Mouse (Mus musculus) heart, postnatal 36 days (tissue): ENCODE data around the gene Cd8a. TPM values are rescaled to one million over a fixed set of nuclear protein-coding genes. Genes with fewer than 3 reads are reported as not detected.
"Not testable (repeated sequence)": the region's sequence is repeated elsewhere in the genome, so short reads cannot be mapped to it uniquely, and the experiment has no call there.

Experiments
- DNase-seq, 2 experiments: peaks; one replicate each; pipeline ENCODE4 v3.0.0; 2021 to 2022
- intact Hi-C: fragments of 180-260 bp; cut with DNase I; formaldehyde crosslinking; loops from one replicate; pipeline ENCODE4 v1.15.1; 2025
- total RNA-seq, 2 experiments: library from RNA; stranded (reverse); gene quantifications; 2 replicates each; pipeline ENCODE4 v1.2.3; 2021

Cd8a gene
- total RNA-seq, result under 1 TPM; 0.11 to 0.22 TPM

DNA sequence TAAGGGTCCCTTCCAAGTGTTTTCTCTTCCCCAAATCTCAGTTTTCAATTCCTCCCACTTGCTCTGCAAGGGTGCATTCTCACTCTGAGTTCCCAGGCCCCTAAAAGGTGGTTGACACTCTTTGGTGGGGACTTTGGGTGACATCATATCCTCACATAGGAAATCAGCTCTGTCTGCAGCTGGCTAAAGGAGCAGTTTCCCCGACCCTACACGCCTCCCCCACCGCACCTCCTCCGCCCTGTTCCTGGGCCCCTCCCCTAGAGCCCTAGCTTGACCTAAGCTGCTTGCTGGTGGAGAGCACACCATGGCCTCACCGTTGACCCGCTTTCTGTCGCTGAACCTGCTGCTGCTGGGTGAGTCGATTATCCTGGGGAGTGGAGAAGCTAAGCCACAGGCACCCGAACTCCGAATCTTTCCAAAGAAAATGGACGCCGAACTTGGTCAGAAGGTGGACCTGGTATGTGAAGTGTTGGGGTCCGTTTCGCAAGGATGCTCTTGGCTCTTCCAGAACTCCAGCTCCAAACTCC is at the start of gene Cd8a:
Gene Cd8a (plus strand): TSS at position 179 of the 527 bp plus-strand sequence.
- DNase-seq, result no peak
- intact Hi-C loops, result no loop called here

DNA sequence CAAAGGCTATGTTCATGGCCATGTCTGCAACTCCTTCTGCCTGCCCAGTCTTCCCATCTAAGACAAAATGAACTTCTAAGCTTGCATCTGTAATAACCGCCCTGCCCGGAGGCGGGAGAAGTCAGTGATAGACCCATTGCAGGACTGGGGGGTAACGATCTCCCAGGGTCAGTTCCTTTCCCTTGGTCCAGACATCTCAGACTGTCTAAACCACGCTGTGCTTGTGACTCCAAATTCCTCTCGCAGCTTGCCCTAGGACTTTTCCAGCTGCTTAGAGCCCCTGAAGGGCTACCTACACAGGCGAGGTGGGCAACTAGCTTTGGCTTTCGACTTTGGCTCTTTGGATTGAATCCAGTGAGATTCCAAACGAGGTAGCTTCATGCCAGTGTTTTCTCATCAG is 48.4 kb upstream of the Cd8a start:
- DNase-seq, result no peak
- intact Hi-C loops, result no loop called here

DNA sequence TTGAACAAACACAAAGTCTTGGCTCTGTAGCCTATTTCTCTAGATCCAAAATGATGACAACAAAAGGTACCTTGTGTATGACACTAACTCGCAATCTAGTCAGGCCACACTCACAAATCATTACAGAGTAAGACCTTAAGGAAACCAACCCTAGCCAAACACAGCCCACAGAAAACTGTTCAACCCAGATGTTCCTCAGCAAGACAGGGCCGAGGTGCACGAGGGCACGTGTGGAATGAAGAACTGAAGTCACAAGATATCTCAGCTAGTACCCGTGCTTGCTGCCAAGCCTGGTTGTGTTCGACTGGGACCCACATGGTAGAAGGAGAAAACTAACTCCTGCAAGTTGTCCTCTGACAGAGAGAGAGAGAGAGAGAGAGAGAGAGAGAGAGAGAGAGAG is 43.3 kb upstream of the Cd8a start:
- intact Hi-C loops, result no loop called here
- no peak for DNase-seq

DNA sequence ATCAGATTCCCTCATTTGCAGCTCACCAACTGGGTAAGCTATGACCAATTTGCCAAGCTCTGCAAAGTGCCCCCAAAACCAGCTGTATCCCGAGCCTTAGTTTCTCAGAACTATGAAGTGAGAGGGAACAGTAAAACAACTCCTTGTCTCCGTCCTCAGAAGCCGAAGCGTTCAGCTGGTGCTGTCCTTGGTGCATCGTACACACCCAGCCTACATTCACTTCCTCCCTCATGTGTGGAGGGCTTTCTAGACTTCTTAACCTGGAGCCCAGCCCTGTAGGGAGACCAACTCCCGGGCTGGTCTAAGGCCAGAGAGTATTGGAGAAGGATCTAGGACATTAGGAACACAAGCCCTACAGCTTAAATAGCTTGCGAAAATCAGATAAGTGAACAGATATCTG is 42.7 kb upstream of the Cd8a start:
- intact Hi-C loops, result no loop called here

DNA sequence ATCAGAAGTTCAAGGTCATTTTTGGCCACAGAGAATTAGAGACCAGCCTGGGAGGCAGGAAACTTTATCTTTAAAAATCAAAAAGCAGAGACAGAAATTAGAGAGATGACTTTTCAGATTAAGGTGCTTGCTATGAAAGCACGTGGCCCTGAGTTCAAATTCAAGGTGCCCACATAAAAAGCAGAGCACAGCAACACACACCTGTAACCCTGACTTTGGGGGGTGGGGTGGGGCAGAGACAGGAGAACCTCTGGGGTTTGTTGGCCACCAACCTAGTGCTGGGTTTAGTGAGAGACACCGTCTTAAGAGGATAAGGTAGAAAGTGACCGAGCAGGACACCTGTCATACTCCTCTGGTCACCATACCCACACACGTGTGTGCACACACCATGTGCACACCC is 41.7 kb upstream of the Cd8a start:
- DNase-seq, intact Hi-C loops: not testable (repeated sequence)

More for the DNA sequence above, 42.7 kb upstream of the Cd8a start:
- DNase-seq, result no peak

DNA sequence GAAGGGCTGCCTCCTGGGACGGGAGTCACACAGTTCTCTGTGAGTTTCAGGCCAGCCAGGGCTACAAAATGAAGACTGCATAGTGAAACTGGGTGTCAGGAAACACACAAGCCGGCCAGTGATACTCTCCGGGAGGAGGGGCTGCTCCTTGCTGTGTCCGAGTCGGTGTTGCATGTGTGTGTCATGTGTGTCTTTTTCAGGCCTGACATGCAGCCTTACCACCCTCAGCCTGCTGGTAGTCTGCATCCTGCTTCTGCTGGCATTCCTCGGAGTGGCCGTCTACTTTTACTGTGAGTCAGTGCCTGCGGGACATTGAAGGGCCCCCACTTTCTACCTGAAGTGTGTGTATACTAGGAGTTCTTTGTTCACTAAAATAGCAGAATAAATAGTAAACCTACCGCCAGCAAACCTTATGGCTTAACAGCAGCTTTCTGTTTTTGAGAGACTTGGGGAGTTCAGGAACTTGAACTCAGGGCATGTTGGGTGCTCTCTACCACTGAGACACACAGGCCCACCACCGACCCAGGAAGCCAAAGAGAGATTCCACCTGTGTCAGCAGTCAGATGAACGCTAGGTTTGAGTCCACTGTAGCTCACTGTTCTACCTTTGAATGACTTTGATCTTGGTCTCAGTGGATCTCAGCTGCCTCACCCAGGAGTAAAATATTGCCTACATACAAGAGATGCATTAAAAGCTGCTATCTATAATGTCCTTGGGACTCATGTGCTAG is 40.8 kb upstream of the Cd8a start:
- no peak for DNase-seq
- intact Hi-C loops, result no loop called here

DNA sequence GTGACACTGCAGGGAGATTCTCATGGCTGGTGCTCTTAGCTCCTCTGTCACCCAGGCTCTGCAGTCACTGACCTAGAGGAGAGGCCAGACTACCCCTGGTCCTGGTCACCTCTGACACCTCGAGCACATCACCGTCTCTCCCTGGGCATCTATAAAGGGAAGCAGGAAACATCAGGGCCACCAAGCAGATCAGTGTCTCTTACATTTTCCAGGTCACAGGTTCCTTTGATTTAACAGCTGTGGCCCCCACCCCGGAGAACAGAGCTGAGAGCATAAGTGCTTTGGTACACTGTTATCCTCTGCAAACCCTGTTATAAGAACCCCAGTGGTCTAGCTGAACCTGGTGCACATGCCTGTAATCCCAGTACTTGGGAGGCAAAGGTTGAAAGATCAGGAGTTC is 40.2 kb upstream of the Cd8a start:
- no peak for DNase-seq
- intact Hi-C loops, result no loop called here

DNA sequence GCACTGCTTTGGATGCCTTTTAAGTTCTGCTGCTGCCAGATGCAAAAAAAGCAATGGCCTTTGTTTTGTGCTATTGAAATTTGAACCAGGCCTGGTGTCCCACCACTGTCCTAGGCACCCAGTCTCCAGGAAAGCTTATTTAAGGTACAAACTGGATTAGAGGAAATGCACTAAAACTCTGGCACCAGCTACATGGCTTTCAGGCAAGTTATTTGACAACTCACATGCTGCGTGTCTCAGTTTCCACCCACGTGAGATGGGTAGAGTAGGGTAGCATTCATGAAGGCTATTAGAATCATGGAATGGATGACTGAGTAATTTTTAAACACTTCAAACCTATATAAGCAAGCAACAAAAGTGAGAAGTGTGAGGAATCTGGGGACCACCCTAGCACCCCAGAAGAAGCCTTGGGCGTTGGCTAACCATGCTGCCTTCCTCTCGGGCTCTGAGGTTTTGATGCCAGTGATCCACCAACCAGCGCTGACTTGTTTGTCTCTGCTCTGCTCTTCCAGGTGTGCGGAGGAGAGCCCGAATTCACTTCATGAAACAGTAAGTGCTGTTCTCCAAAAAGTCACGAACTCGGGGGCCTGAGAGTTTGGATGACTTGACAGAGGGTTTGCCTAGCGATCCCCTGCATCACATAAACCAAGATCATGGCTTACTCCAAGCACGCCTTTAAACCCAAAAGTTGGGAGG is 39.5 kb upstream of the Cd8a start:
- DNase-seq, result no peak
- intact Hi-C loops, result no loop called here

DNA sequence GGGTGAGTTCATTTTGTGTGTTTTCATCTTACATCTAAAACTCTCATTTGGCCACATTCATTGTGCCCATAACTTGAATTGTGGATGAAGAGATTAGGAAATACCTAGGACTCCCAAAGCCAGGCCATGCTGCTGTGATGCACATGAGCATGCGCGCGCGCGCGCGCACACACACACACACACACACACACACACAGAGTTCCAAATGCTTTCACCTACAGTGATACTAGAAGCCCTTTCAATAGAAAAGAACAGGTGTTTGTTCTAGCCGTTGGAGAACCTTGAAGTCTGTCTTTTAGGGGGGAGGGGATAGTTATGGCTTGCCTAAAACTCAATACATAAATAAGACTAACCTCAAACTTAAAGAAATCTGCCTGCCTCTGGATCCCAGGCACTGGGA is 35.6 kb upstream of the Cd8a start:
- no peak for DNase-seq
- intact Hi-C loops, result no loop called here

DNA sequence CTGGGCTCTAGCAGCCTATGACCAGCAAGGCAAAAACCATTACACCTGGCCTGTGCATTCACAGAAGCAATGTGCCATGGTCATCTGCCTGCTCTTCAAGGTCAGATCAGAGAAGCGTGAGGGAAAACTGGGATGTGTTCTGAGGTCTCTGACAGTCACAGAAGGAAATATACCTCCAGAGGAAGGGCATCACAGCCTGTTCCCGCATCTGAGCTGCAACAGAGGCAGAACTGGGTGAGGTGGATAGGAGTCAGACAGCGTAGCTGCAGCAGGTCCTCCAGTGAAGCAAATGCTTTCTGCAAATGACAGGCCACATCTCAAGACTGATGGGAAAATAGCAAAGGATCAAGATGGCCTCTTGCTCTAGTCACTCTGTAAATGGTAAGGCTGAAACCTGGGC is 34.3 kb upstream of the Cd8a start:
- intact Hi-C loops, result no loop called here
- no peak for DNase-seq

DNA sequence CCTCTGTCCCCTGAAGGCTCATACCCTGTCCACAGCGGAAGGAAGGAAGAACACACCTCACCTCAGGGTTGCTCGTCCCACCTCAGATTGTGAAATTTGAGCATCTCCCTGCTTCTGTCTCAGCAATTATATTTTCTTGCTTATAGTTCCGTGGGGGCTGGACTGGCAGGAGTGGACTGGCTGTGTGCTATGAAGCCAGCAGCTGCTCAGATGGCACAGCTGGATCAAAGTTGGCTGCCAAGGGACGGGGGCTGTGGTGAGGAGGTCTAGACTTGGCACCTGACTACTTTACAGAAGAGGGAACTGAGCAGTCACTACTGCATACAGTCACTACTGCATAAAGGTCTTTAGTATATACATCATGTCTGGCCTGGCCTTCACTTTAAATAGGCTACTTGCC is 33.9 kb upstream of the Cd8a start:
- DNase-seq, result no peak
- intact Hi-C loops, result no loop called here

DNA sequence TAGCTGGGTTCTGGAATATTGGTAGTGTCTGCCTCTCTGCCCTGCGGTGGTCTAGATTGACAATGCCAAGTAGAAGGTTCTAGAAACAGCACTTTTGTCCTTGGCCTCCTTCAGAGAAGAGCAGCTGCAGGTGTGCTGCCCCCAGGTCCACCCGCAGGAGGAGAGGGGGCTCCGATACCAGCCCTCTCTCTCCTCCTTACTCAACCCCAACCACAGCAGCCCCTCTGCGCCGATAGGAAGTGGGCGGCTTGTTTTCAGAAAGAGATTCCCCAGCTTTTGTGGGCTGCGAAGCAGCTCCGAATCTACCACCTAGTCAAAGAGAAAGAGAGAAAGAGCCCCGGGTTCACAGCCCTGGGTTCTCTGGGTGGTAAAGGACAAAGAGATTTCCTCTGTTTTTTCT is 32.0 kb upstream of the Cd8a start:
- intact Hi-C loops, result no loop called here
- DNase-seq, result no peak

DNA sequence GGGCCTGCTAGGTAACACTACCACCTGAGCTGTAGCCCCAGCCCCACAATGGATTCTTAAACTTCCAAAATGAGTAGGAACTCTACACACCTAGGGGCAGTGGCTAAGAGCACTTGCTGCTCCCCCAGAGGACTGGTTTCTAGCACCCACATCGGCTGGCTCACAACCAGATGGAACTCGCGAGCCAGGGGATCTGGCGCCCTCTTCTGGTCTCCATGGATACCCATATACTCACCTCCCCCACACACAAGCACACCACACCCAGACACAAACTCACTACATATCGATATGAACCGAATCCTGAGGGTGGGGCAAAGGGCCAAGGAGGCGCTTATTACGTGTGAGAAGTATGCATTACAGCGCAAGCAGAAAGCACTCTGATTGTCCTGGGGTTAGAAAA is 25.2 kb upstream of the Cd8a start:
- DNase-seq, result no peak
- intact Hi-C loops, result no loop called here

DNA sequence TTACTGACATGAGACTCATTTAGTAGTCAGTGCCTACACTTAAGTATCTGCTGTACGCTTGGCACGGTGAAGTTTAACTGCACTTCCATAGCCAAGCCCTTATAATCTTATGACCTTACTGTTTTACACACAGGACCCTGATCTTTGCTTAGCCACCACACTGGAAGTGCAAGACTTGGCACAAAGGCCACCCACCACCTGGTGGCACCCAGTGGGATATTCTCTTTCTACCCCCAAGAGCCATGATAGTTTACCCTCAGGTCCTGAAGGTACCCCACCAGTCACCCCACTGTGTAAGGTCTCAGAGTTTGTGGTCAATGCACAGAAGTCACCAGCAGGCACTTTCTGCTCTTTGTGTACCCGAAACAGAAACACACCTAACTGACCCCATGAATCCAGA is 22.0 kb upstream of the Cd8a start:
- intact Hi-C loops, result no loop called here
- DNase-seq, result no peak

DNA sequence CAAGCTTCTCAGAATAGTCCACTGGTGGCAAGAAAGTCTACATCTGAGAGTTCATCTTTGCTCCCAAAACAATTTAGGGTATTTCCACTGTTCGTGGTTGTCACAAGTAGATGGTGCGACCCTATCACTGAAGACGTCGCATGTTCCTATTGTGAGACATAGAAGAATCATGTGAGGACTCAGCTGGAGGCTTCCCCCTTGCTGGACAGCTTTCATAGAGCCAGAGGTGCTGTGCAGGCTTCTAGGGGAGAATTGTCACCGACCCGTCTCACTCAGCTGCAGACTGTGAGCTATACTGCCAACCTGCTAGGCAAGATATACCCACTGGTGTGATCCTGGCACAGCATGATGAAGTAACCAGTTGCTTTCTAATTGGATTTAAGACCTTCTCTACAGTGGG is 21.0 kb upstream of the Cd8a start:
- DNase-seq, result no peak

DNA sequence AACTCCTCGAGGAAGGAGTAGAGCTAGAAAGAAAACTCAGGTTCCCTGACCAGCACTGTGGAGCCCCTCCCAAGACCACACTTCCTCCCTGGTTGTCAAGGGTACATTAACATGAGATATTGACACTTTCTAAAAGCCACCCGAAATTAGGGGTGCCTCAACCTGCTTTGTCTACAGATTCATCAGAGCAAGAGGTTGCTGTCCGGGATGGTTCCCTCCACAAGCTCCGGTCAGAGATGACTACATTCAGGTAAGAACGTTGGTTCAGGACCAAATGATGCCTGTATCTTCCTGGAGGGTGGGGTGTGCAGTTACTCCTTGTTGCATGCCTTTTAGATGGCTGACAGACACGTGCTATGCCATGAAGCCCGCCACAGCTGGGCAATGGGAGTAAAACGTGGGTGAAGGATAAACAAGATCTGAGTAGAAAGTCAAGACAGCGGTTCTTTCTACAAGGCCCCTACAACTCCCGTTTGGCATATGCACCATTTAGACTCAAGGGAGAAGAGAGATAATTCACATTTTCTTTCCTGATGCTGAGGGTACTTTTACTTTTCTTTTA is 20.3 kb upstream of the Cd8a start:
- intact Hi-C loops, result no loop called here
- DNase-seq, result no peak

More for the DNA sequence above, 21.0 kb upstream of the Cd8a start:
- intact Hi-C loops, result no loop called here

DNA sequence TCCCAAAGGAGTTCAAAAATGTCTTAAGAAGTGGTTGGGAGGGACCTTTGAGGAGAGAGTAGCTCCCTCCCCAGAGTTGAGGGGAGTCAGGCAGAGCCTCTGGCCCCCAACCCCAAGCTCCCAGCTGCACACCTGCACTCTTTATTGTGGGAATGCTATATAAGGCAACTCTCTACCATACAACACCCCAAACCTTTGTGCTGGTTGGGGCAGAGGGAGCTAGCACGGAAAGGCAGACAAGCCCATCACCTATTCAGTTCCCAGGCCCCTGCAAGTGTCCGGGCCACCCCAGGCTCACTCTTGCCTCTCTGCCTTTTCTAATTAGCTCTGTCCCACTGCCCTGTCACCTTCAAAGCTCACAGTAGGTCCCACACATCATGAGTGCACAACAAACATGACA is 19.5 kb upstream of the Cd8a start:
- intact Hi-C loops, result no loop called here
- no peak for DNase-seq

DNA sequence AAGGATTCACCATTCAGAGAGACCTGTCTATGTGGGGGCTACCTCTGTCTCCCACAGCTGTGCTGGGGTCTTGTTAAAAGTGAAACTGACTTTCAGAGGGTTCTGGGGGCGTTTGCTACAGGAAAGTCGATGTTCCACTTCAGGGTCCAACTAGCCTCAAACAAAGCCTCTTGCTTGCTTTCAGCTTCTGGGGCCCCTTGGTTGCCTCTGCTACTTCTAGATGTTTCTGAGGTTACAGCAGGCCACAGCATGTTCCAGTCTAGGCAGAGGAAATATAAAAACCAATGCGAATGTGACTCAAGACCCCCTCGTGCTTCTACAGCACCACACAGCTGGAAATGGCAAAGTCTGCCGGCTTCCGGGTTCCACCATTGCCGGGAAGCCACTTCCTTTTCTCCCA is 15.7 kb upstream of the Cd8a start:
- intact Hi-C loops, result no loop called here
- DNase-seq, result no peak

DNA sequence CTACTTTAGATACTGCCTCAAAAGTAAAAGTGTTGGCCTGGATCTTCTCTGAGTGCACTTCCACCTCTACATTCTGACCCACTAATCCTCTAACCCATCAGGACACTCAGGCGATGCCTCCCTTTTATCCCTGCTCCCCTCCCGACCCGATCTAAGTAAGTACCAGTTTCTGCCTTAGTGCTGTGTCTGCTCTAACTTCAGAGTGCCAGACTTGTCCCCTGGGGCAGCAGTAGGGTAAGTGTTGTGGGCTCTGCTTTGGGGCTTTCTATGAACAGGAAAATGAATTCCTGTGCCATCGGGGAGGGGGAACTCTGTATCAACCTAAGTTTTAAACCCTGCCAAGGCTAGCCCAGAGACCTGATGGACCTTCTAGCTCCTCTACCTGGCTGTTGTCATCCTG is 13.0 kb upstream of the Cd8a start:
- no peak for DNase-seq
- intact Hi-C loops, result no loop called here

DNA sequence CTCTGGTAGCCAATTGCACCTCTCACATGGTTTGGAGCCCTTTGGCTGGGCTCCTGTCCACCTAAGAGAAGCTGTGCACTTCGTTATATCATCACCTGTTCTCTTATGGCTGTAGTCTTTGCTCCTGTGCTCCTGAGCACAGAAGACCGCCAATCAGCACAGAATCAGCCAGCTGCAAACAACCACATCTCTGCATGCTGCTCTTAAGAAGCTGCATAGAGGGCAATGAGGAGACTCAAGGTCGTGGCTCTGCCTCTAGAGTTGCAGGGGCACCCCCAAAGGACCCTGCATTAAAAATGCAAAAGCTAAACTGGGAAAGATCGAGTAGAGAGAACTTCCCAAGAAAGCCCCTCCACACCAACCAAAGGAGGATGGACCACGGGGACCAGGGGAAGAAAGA is 12.5 kb upstream of the Cd8a start:
- intact Hi-C loops, result no loop called here

DNA sequence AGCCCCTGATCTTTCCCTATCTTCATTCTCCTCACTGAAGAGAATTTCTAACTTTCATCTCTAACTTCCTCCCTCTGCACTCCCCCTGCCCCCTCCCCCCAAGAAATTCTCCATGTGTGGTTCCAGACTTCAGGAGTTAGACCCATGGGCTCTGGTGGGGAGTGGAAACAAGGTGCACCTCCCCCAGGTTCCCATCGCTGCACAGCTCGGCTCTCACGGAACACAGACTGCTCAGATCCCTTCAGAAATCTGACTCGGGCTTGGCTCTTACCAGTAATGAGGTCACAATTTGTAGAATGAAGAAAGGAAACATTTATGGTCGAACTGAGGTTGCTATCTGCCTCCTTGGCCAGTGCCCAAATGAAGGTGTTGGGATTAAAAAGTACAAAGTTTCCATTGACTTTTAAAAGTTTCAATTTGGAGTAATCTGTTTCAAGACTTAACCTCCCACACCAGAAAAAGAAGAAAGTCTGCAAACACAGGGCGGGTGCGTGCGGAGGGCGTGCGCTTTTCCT is 12.0 kb upstream of the Cd8a start:
- DNase-seq, result no peak
- intact Hi-C loops, result no loop called here

More for the DNA sequence above, 12.5 kb upstream of the Cd8a start:
- no peak for DNase-seq

DNA sequence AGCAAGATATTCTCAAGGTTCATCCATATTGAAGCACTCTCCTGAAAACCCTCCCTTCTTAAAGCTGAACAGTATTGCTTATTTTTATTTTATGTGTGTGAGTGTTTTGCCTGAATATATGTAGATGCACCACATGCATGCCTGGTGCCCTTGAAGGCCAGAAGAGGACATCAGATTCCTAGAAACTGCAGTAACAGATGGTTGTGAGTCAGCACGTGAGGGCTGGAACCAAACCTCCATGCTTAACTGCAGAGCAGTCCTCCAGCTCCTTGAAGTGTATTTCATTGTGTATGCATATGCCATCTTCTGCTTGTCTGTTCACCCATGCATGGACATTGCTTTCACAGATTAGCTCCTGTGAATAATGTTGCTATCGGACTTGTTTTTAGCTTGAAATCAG is 9.2 kb upstream of the Cd8a start:
- intact Hi-C loops, result no loop called here
- DNase-seq, result no peak
